Mouse (Mus musculus) hindbrain, embryonic 11.5 days (tissue): Measurements from ENCODE around the gene Exoc3l4. TPM values are rescaled to one million over a fixed set of nuclear protein-coding genes. Genes with fewer than 3 reads are reported as not detected.
A peak's percentile ranks its signal among the peaks of the same experiment; 100 is the strongest.

Experiments used
- ATAC-seq: fragments of 200-750 bp; cut with Nextera tagmentation; 2 replicates; pipeline ENCODE4 v1.8.0; 2017; ENCODE audit warnings: mild to moderate bottlenecking, moderate TSS enrichment, moderate library complexity; ENCODE audit not compliant: low FRiP score
- DNase-seq: peaks from one replicate; pipeline ENCODE4 v3.0.0-alpha.2; 2015; ENCODE audit warnings: low spot score
- H3K27ac ChIP-seq: fragments of 300-500 bp; sonication (generic); 2 replicates; pipeline ENCODE4 v1.5.1; 2014; ENCODE audit warnings: mild to moderate bottlenecking, low read depth, low read length
- H3K27me3 ChIP-seq: fragments of 300-500 bp; sonication (generic); 2 replicates; pipeline ENCODE4 v1.6.1; 2014; ENCODE audit warnings: mild to moderate bottlenecking, low read length, moderate library complexity, mixed read lengths; ENCODE audit not compliant: control insufficient read depth, insufficient read depth
- H3K36me3 ChIP-seq: fragments of 300-500 bp; sonication (generic); 2 replicates; pipeline ENCODE4 v1.6.1; 2014; ENCODE audit warnings: mild to moderate bottlenecking, low read length, moderate library complexity, mixed read lengths; ENCODE audit not compliant: control insufficient read depth, insufficient read depth
- H3K4me1 ChIP-seq: fragments of 300-500 bp; sonication (generic); replicated peaks from 2 replicates; pipeline ENCODE4 v1.6.1; 2014; ENCODE audit warnings: low read length, mixed read lengths; ENCODE audit not compliant: control insufficient read depth, insufficient read depth
- H3K4me2 ChIP-seq: fragments of 300-500 bp; sonication (generic); replicated peaks from 2 replicates; pipeline ENCODE4 v1.6.1; 2014; ENCODE audit warnings: mild to moderate bottlenecking, low read depth, low read length
- H3K4me3 ChIP-seq: fragments of 300-500 bp; sonication (generic); 2 replicates; pipeline ENCODE4 v1.5.1; 2014; ENCODE audit warnings: low read depth, low read length
- H3K9ac ChIP-seq: fragments of 300-500 bp; sonication (generic); 2 replicates; pipeline ENCODE4 v1.6.1; 2014; ENCODE audit warnings: low read depth, low read length
- H3K9me3 ChIP-seq: fragments of 300-500 bp; sonication (generic); 2 replicates; pipeline ENCODE4 v1.6.1; 2016; ENCODE audit warnings: low read length; ENCODE audit not compliant: control insufficient read depth
- WGBS: fragments of 180-500 bp; shearing (Covaris S2); extraction: QIAGEN DNeasy Blood & Tissue Kit; methylation state at CpG from one replicate; pipeline ENCODE4 v1.1.7; 2014; 5-methylcytosine and 5-hydroxymethylcytosine counted together
- polyA plus RNA-seq: library from polyadenylated mRNA; unstranded; fragments of >200 nt; fragmentation: Nextera tagmentation; extraction: Ambion mirVana; gene quantifications from 2 replicates; pipeline ENCODE4 v1.2.1, GENCODE M21; 2014

Exoc3l4 gene
- polyA plus RNA-seq, 1 experiment from 2014 or later: 3.8 TPM

DNA sequence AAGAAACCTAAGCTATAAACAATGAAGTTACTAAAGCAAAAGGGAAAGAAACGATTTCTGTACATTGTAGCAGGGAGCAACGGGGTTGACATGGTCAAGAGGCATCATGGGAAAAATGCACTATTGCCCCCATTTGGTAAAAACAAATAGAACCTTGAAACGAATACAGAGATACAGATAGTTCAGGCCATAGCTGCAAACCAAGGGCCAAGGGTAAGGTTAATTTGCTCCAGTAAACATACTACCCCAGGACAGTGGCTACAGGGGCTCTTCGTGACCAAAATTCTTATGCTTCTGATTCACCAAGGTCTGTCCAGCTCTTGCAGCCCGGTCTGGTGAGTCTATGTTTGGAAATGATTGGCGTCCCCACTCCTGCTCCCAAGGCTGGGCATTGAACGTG, 46.8 kb downstream of the Exoc3l4 start:
- 83% methylated on average over 7 of the region's 7 CpGs for WGBS
- no peak overlapping the region for H3K9ac ChIP-seq
- H3K4me3 ChIP-seq: no peak overlapping the region
- no peak for DNase-seq
- no peaks in the 10 kb centered on the region for H3K4me1 ChIP-seq
- no peak for ATAC-seq
- H3K4me2 ChIP-seq: no peak overlapping the region
- no peak overlapping the region for H3K27ac ChIP-seq
- H3K36me3 ChIP-seq: no peaks in the 10 kb centered on the region
- no peaks in the 10 kb centered on the region for H3K9me3 ChIP-seq
- H3K27me3 ChIP-seq: no peaks in the 10 kb centered on the region; the same call in none of the 2 replicates

DNA sequence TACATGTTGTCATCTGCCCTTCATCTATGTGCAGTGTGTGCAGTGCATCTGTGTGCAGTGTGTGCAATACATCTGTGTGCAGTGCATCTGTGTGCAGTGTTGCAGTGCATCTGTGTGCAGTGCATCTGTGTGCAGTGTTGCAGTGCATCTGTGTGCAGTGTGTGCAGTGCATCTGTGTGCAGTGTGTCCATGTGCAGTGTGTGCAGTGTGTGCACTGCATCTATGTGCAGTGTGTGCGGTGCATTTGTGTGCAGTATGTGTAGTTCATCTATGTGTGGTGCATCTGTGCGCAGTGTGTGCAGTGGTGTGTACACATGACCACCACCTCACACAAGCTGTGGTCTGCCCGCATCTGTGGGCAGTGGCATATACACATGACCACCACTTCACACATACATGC, 49.6 kb downstream of the Exoc3l4 start:
- 91% methylated on average over 3 of the region's 3 CpGs for WGBS
- Histone ChIP-seq H3K27me3 (no peaks in the 10 kb centered on the region; the same call in none of the 2 replicates), H3K4me2 (no peak overlapping the region), H3K9ac (no peak overlapping the region), H3K4me1 (no peaks in the 10 kb centered on the region), H3K9me3 (no peaks in the 10 kb centered on the region), H3K27ac (no peak overlapping the region), H3K36me3 (no peaks in the 10 kb centered on the region), H3K4me3 (no peak overlapping the region)
- ATAC-seq: no peak
- DNase-seq: no peak

GRCm38 (mm10) chr12:111468206-111468605, 51.4 kb downstream of the Exoc3l4 start:
- no peak for ATAC-seq
- Histone ChIP-seq H3K4me1 (no peaks in the 10 kb centered on the region), H3K27me3 (no peaks in the 10 kb centered on the region; the same call in 1 of the 2 replicates), H3K9ac (no peak overlapping the region), H3K4me2 (no peak overlapping the region), H3K4me3 (no peak overlapping the region), H3K27ac (no peak overlapping the region), H3K36me3 (no peaks in the 10 kb centered on the region), H3K9me3 (no peaks in the 10 kb centered on the region)
- 58% methylated on average over 7 of the region's 7 CpGs for whole genome bisulfite sequencing
- no peak for DNase-seq

DNA sequence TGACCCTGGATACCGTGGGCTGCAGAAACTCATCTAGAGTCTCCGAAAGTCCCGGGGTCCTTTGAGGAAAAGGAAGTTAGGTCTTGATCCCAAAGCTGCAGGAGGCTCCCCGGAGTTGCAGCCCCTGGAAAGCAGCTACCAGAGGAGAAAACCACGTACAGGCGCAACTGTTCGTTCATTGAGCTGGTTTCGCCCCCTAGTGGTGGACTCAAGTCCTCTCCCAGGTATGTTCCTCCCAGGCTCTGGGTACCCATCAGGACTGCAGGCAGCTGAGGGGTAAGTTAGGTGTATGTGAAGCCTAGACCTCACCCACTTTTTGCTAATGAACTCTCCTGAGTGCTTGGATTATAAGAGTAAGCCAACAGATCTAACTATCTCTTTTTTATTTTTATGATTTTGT, 52.7 kb downstream of the Exoc3l4 start:
- H3K9me3 ChIP-seq: no peaks in the 10 kb centered on the region
- DNase-seq: peak; percentile 84
- H3K4me3 ChIP-seq: no peak overlapping the region
- H3K9ac ChIP-seq: no peak overlapping the region
- 11% methylated on average over 8 of the region's 8 CpGs for WGBS
- no peaks in the 10 kb centered on the region for H3K4me1 ChIP-seq
- H3K27me3 ChIP-seq: no peaks in the 10 kb centered on the region; the same call in 1 of the 2 replicates
- no peaks in the 10 kb centered on the region for H3K36me3 ChIP-seq
- H3K27ac ChIP-seq: no peak overlapping the region
- no peak for ATAC-seq
- H3K4me2 ChIP-seq: no peak overlapping the region

GRCm38 (mm10) chr12:111471119-111471518, 54.3 kb downstream of the Exoc3l4 start:
- Histone ChIP-seq H3K9me3 (no peaks in the 10 kb centered on the region), H3K36me3 (no peaks in the 10 kb centered on the region), H3K4me3 (no peak overlapping the region), H3K9ac (no peak overlapping the region), H3K27me3 (no peaks in the 10 kb centered on the region; the same call in 1 of the 2 replicates), H3K27ac (no peak overlapping the region), H3K4me1 (no peaks in the 10 kb centered on the region), H3K4me2 (no peak overlapping the region)
- DNase-seq (no peak), ATAC-seq (no peak)
- 70% methylated on average over 1 of the region's 1 CpGs for WGBS

- Histone ChIP-seq H3K27ac (no peak overlapping the region), H3K9me3 (no peaks in the 10 kb centered on the region), H3K4me3 (no peak overlapping the region), H3K9ac (no peak overlapping the region), H3K4me1 (no peaks in the 10 kb centered on the region), H3K36me3 (no peaks in the 10 kb centered on the region), H3K27me3 (no peaks in the 10 kb centered on the region; the same call in 1 of the 2 replicates), H3K4me2 (no peak overlapping the region)
- DNase-seq (no peak), ATAC-seq (no peak)
- 87% methylated on average over 3 of the region's 3 CpGs for WGBS
Measured at GRCm38 (mm10) chr12:111471721-111472120, 54.9 kb downstream of the Exoc3l4 start.

DNA sequence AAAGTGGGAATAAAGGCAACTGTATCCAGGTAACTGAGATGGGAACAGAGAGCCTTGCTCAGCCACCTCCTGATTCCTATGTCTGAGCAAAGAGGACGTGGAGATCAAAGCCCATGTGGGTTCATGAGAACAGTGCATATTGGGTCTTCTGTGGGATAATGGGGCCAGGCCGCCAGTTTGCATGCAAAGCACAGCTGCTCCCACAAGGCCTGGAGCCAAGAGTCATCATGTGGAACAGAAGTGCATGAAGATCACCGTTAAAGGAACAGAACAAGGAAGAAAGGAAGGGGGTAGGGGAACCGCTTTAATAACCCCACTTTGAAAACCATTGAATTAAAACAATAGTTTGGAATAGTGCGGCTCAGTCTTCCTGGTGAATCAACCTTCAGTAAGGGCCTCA, 56.1 kb downstream of the Exoc3l4 start:
- H3K27me3 ChIP-seq: no peaks in the 10 kb centered on the region; the same call in 1 of the 2 replicates
- no peaks in the 10 kb centered on the region for H3K36me3 ChIP-seq
- no peaks in the 10 kb centered on the region for H3K4me1 ChIP-seq
- 76% methylated on average over 5 of the region's 5 CpGs for WGBS
- no peak overlapping the region for H3K27ac ChIP-seq
- H3K4me2 ChIP-seq: no peak overlapping the region
- no peaks in the 10 kb centered on the region for H3K9me3 ChIP-seq
- H3K9ac ChIP-seq: no peak overlapping the region
- H3K4me3 ChIP-seq: no peak overlapping the region
- DNase-seq: no peak
- ATAC-seq: no peak

GRCm38 (mm10) chr12:111474384-111474783, 57.6 kb downstream of the Exoc3l4 start:
- H3K4me2 ChIP-seq: no peak overlapping the region
- no peak overlapping the region for H3K9ac ChIP-seq
- no peaks in the 10 kb centered on the region for H3K4me1 ChIP-seq
- ATAC-seq (no peak), DNase-seq (no peak)
- WGBS: 93% methylated on average over 3 of the region's 3 CpGs
- no peak overlapping the region for H3K27ac ChIP-seq
- H3K36me3 ChIP-seq: no peaks in the 10 kb centered on the region
- no peaks in the 10 kb centered on the region; the same call in 1 of the 2 replicates for H3K27me3 ChIP-seq
- H3K9me3 ChIP-seq: no peaks in the 10 kb centered on the region
- no peak overlapping the region for H3K4me3 ChIP-seq

DNA sequence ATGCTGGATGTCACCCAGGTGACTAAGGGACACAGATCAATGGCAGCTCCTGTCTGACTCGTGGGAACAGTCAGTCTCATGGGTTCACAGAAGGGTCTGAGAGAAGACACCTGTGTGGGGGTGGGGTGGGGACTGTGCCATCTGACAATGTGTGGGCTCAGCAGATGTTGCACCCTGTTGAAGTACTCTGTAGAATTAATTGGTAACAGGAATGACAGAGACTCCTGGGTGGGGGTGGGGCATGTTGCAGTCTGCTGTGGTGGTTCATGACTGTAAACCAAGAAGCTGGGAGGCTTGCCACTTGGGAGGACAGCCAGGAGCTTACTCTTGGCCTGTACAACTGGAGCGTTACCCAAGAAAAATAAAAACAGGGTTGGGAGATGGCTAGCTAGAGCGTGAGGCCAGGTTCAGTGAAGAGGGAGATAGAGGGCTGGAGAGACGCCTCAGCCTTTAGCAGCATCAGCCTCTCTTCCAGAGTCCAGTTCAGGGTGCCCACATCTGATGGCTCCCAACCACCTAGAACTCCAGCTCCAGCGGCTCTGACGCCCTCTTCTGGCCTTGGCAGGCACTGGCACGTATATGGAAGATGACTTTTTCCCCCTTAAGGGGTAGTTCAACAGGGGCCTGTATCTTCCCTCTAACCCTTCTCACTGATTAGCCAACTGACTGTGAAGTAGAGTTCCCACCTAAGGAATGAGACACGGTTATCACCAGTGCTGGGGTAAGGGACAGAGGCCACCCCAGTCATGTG, 58.3 kb downstream of the Exoc3l4 start:
- H3K4me1 ChIP-seq: no peaks in the 10 kb centered on the region
- no peaks in the 10 kb centered on the region for H3K9me3 ChIP-seq
- no peak overlapping the region for H3K9ac ChIP-seq
- H3K4me3 ChIP-seq: no peak overlapping the region
- ATAC-seq (no peak), DNase-seq (no peak)
- WGBS: 58% methylated on average over 8 of the region's 8 CpGs
- no peaks in the 10 kb centered on the region for H3K27me3 ChIP-seq
- H3K4me2 ChIP-seq: no peak overlapping the region
- no peak overlapping the region for H3K27ac ChIP-seq
- no peaks in the 10 kb centered on the region for H3K36me3 ChIP-seq
